Mouse (Mus musculus): Measurements from ENCODE around the gene Sfswap. TPM values are rescaled to one million over a fixed set of nuclear protein-coding genes. Genes with fewer than 3 reads are reported as not detected.

Sfswap gene
- polyA plus RNA-seq, 1 experiment from 2014 or later = 36.7 TPM

GRCm38 (mm10) chr5:129535431-129535830 lies 34.4 kb downstream of the Sfswap start:
- no peaks in the 10 kb centered on the region for H3K27me3 ChIP-seq (ENCODE audit: insufficient read depth, low read length)
- no peaks in the 10 kb centered on the region; the same call in 1 of the 2 replicates for H3K4me1 ChIP-seq (replicated peaks; ENCODE audit: insufficient read depth, low read length)
- peaks cover 15% of the 10 kb centered on the region for H3K36me3 ChIP-seq (ENCODE audit: insufficient read depth, low read length)
- ATAC-seq (replicated peaks; ENCODE audit: low FRiP score, low read depth) (no peak), DNase-seq (ENCODE audit: low spot score) (no peak)
- no peak for TF ChIP-seq CTCF (IDR thresholded peaks at IDR 0.05; ENCODE audit: low read depth)
- no peak overlapping the region for H3K4me3 ChIP-seq (replicated peaks; ENCODE audit: low read depth, low read length)
- no peak overlapping the region for H3K27ac ChIP-seq
- 96% methylated on average over 3 of the region's 3 CpGs for WGBS
- H3K4me2 ChIP-seq (ENCODE audit: low read length) = no peak overlapping the region
- H3K9me3 ChIP-seq (replicated peaks; ENCODE audit: low read length) = no peaks in the 10 kb centered on the region
- no peak overlapping the region for H3K9ac ChIP-seq (ENCODE audit: low read depth, low read length)

- DNase-seq (ENCODE audit: low spot score) (peak; percentile 9), ATAC-seq (replicated peaks; ENCODE audit: low FRiP score, low read depth) (no peak)
- Histone ChIP-seq H3K4me2 (ENCODE audit: low read length) (no peak overlapping the region), H3K9ac (ENCODE audit: low read depth, low read length) (no peak overlapping the region), H3K27ac (no peak overlapping the region), H3K27me3 (ENCODE audit: insufficient read depth, low read length) (no peaks in the 10 kb centered on the region), H3K4me3 (replicated peaks; ENCODE audit: low read depth, low read length) (no peak overlapping the region), H3K36me3 (ENCODE audit: insufficient read depth, low read length) (peaks cover 27% of the 10 kb centered on the region), H3K9me3 (replicated peaks; ENCODE audit: low read length) (no peaks in the 10 kb centered on the region), H3K4me1 (replicated peaks; ENCODE audit: insufficient read depth, low read length) (no peaks in the 10 kb centered on the region; the same call in 1 of the 2 replicates)
- TF ChIP-seq CTCF (IDR thresholded peaks at IDR 0.05; ENCODE audit: low read depth) = no peak
- 75% methylated on average over 4 of the region's 4 CpGs for WGBS
These were observed 37.8 kb downstream of the Sfswap start for GRCm38 (mm10) chr5:129538826-129539225.

- no peak overlapping the region for H3K27ac ChIP-seq
- 88% methylated on average over 3 of the region's 3 CpGs for WGBS
- no peak overlapping the region for H3K9ac ChIP-seq (ENCODE audit: low read depth, low read length)
- H3K27me3 ChIP-seq (ENCODE audit: insufficient read depth, low read length) = no peaks in the 10 kb centered on the region
- H3K4me2 ChIP-seq (ENCODE audit: low read length) = no peak overlapping the region
- peak; percentile 40 for TF ChIP-seq CTCF (IDR thresholded peaks at IDR 0.05; ENCODE audit: low read depth)
- H3K4me1 ChIP-seq (replicated peaks; ENCODE audit: insufficient read depth, low read length) = no peaks in the 10 kb centered on the region
- no peak for ATAC-seq (replicated peaks; ENCODE audit: low FRiP score, low read depth)
- peaks cover 52% of the 10 kb centered on the region for H3K36me3 ChIP-seq (ENCODE audit: insufficient read depth, low read length)
- no peak overlapping the region for H3K4me3 ChIP-seq (replicated peaks; ENCODE audit: low read depth, low read length)
- no peaks in the 10 kb centered on the region for H3K9me3 ChIP-seq (replicated peaks; ENCODE audit: low read length)
- DNase-seq (ENCODE audit: low spot score) = no peak
These were observed 41.2 kb downstream of the Sfswap start for GRCm38 (mm10) chr5:129542236-129542635.

GRCm38 (mm10) chr5:129545787-129546186 lies 44.8 kb downstream of the Sfswap start:
- DNase-seq (ENCODE audit: low spot score) = peak; percentile 45
- 67% methylated on average over 9 of the region's 9 CpGs for WGBS
- ATAC-seq (replicated peaks; ENCODE audit: low FRiP score, low read depth) = no peak

GRCm38 (mm10) chr5:129549716-129550115 lies 48.7 kb downstream of the Sfswap start:
- Histone ChIP-seq H3K9me3 (replicated peaks; ENCODE audit: low read length) (no peaks in the 10 kb centered on the region), H3K9ac (ENCODE audit: low read depth, low read length) (no peak overlapping the region), H3K4me1 (replicated peaks; ENCODE audit: insufficient read depth, low read length) (no peaks in the 10 kb centered on the region), H3K4me2 (ENCODE audit: low read length) (no peak overlapping the region), H3K4me3 (replicated peaks; ENCODE audit: low read depth, low read length) (no peak overlapping the region), H3K36me3 (ENCODE audit: insufficient read depth, low read length) (peaks cover 85% of the 10 kb centered on the region), H3K27ac (no peak overlapping the region), H3K27me3 (ENCODE audit: insufficient read depth, low read length) (no peaks in the 10 kb centered on the region)
- no peak for ATAC-seq (replicated peaks; ENCODE audit: low FRiP score, low read depth)
- no peak for DNase-seq (ENCODE audit: low spot score)
- 89% methylated on average over 12 of the region's 12 CpGs for WGBS
- TF ChIP-seq CTCF (IDR thresholded peaks at IDR 0.05; ENCODE audit: low read depth) = no peak

More at GRCm38 (mm10) chr5:129545787-129546186, 44.8 kb downstream of the Sfswap start:
- no peaks in the 10 kb centered on the region for H3K27me3 ChIP-seq (ENCODE audit: insufficient read depth, low read length)
- H3K27ac ChIP-seq = 0 out of 2 replicates have a peak overlapping the region, but pooled peaks have one; percentile 11
- H3K9me3 ChIP-seq (replicated peaks; ENCODE audit: low read length) = no peaks in the 10 kb centered on the region
- no peak overlapping the region for H3K4me3 ChIP-seq (replicated peaks; ENCODE audit: low read depth, low read length)
- H3K9ac ChIP-seq (ENCODE audit: low read depth, low read length) = no peak overlapping the region
- H3K4me1 ChIP-seq (replicated peaks; ENCODE audit: insufficient read depth, low read length) = no peaks in the 10 kb centered on the region
- H3K4me2 ChIP-seq (ENCODE audit: low read length) = no peak overlapping the region
- no peak for TF ChIP-seq CTCF (IDR thresholded peaks at IDR 0.05; ENCODE audit: low read depth)
- H3K36me3 ChIP-seq (ENCODE audit: insufficient read depth, low read length) = peaks cover 74% of the 10 kb centered on the region

- WGBS = 97% methylated on average over 6 of the region's 6 CpGs
- Histone ChIP-seq H3K27me3 (ENCODE audit: insufficient read depth, low read length) (no peaks in the 10 kb centered on the region), H3K9ac (ENCODE audit: low read depth, low read length) (no peak overlapping the region)
These were observed 49.8 kb downstream of the Sfswap start for GRCm38 (mm10) chr5:129550790-129551189.

GRCm38 (mm10) chr5:129551991-129552390 lies 51.0 kb downstream of the Sfswap start:
- TF ChIP-seq CTCF (IDR thresholded peaks at IDR 0.05; ENCODE audit: low read depth) = no peak
- no peaks in the 10 kb centered on the region for H3K9me3 ChIP-seq (replicated peaks; ENCODE audit: low read length)
- no peaks in the 10 kb centered on the region for H3K4me1 ChIP-seq (replicated peaks; ENCODE audit: insufficient read depth, low read length)
- H3K4me2 ChIP-seq (ENCODE audit: low read length) = no peak overlapping the region
- H3K9ac ChIP-seq (ENCODE audit: low read depth, low read length) = no peak overlapping the region
- DNase-seq (ENCODE audit: low spot score) = no peak
- H3K27me3 ChIP-seq (ENCODE audit: insufficient read depth, low read length) = no peaks in the 10 kb centered on the region
- H3K36me3 ChIP-seq (ENCODE audit: insufficient read depth, low read length) = peaks cover 83% of the 10 kb centered on the region
- 96% methylated on average over 2 of the region's 2 CpGs for WGBS
- H3K27ac ChIP-seq = no peak overlapping the region
- ATAC-seq (replicated peaks; ENCODE audit: low FRiP score, low read depth) = no peak
- H3K4me3 ChIP-seq (replicated peaks; ENCODE audit: low read depth, low read length) = no peak overlapping the region

More at GRCm38 (mm10) chr5:129550790-129551189, 49.8 kb downstream of the Sfswap start:
- no peak for TF ChIP-seq CTCF (IDR thresholded peaks at IDR 0.05; ENCODE audit: low read depth)
- Histone ChIP-seq H3K4me2 (ENCODE audit: low read length) (no peak overlapping the region), H3K36me3 (ENCODE audit: insufficient read depth, low read length) (peaks cover 90% of the 10 kb centered on the region), H3K9me3 (replicated peaks; ENCODE audit: low read length) (no peaks in the 10 kb centered on the region), H3K4me3 (replicated peaks; ENCODE audit: low read depth, low read length) (no peak overlapping the region), H3K27ac (no peak overlapping the region), H3K4me1 (replicated peaks; ENCODE audit: insufficient read depth, low read length) (no peaks in the 10 kb centered on the region)
- DNase-seq (ENCODE audit: low spot score) (no peak), ATAC-seq (replicated peaks; ENCODE audit: low FRiP score, low read depth) (no peak)

Measured in kidney, postnatal 0 days (tissue).